Mouse (Mus musculus) heart, postnatal 0 days (tissue): Measurements from ENCODE around the gene Plxna1. TPM values are rescaled to one million over a fixed set of nuclear protein-coding genes. Genes with fewer than 3 reads are reported as not detected.

Experiments used
- ATAC-seq: fragments of 200-750 bp; cut with Nextera tagmentation; 2 replicates; pipeline ENCODE4 v1.8.0; 2017; ENCODE audit warnings: low read depth, moderate number of reproducible peaks, moderate library complexity; ENCODE audit not compliant: insufficient read depth
- DNase-seq: peaks from one replicate; pipeline ENCODE4 v3.0.0-alpha.2; 2016; ENCODE audit warnings: low spot score
- H3K27ac ChIP-seq: fragments of 300-500 bp; sonication (generic); 2 replicates; pipeline ENCODE4 v1.5.1; 2014; ENCODE audit warnings: low read depth, mild to moderate bottlenecking
- H3K27me3 ChIP-seq: fragments of 300-500 bp; sonication (generic); 2 replicates; pipeline ENCODE4 v1.6.1; 2014; ENCODE audit warnings: low read length, mixed read lengths; ENCODE audit not compliant: control insufficient read depth, insufficient read depth
- H3K36me3 ChIP-seq: fragments of 300-500 bp; sonication (generic); replicated peaks from 2 replicates; pipeline ENCODE4 v1.6.1; 2014; ENCODE audit warnings: low read length, mixed read lengths; ENCODE audit not compliant: control insufficient read depth, insufficient read depth
- H3K4me1 ChIP-seq: fragments of 300-500 bp; sonication (generic); 2 replicates; pipeline ENCODE4 v1.6.1; 2014; ENCODE audit warnings: antibody characterized with exemption; ENCODE audit not compliant: control insufficient read depth, insufficient read depth
- H3K4me2 ChIP-seq: fragments of 300-500 bp; sonication (generic); 2 replicates; pipeline ENCODE4 v1.6.1; 2014; ENCODE audit warnings: low read depth, mild to moderate bottlenecking, low read length, moderate library complexity
- H3K4me3 ChIP-seq: fragments of 300-500 bp; sonication (generic); 2 replicates; pipeline ENCODE4 v1.5.1; 2014; ENCODE audit warnings: low read depth, low read length
- H3K9ac ChIP-seq: fragments of 300-500 bp; sonication (generic); replicated peaks from 2 replicates; pipeline ENCODE4 v1.6.1; 2014; ENCODE audit warnings: low read depth, low read length, mixed read lengths
- H3K9me3 ChIP-seq: fragments of 300-500 bp; sonication (generic); replicated peaks from 2 replicates; pipeline ENCODE4 v1.6.1; 2016; ENCODE audit warnings: low read length; ENCODE audit not compliant: control insufficient read depth
- CTCF ChIP-seq: IDR thresholded peaks from 2 replicates; pipeline ENCODE4 v1.5.1; 2016; ENCODE audit warnings: antibody characterized with exemption, control low read depth, low read depth
- EP300 ChIP-seq: IDR thresholded peaks from 2 replicates; pipeline ENCODE4 v1.6.1; 2016; ENCODE audit warnings: antibody characterized with exemption, low read depth
- WGBS: fragments of 180-500 bp; shearing (Covaris S2); extraction: QIAGEN DNeasy Blood & Tissue Kit; methylation state at CpG from one replicate; pipeline ENCODE4 v1.1.7; 2014; 5-methylcytosine and 5-hydroxymethylcytosine counted together
- polyA plus RNA-seq: library from polyadenylated mRNA; unstranded; fragments of >200 nt; fragmentation: Nextera tagmentation; extraction: Ambion mirVana; gene quantifications from 2 replicates; pipeline ENCODE4 v1.2.1, GENCODE M21; 2015
- total RNA-seq: library from RNA; depleted of rRNA; stranded (reverse); fragments of >200 nt; gene quantifications from 2 replicates; pipeline ENCODE4 v1.2.3, GENCODE M21; 2014; ENCODE audit warnings: low replicate concordance

The Plxna1 gene
- total and polyA plus RNA-seq, 2 experiments from 2014 or later: 8.1 to 30.4 TPM

DNA sequence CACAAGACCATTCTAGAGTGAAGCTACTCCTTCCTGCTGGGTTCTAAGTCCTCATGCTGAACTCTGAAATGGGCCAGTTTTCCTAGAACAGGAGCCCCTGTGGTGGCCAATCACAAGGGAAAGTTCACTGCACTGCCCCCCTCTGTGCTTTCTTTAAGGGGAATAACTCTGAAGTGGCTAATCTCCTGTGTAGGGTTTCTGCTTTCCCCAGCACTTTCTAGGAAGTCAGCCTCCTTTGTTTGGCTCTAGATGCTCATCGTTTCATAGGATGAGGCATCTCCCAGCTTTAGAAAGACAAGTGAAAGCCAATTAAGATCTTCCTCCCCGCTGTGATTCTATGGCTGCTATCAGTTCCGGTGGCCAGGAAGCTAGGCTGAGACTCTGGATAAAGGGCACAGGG, 18.3 kb upstream of the Plxna1 start:
- Histone ChIP-seq H3K27me3 (no peaks in the 10 kb centered on the region), H3K9ac (no peak overlapping the region), H3K4me2 (no peak overlapping the region), H3K36me3 (no peaks in the 10 kb centered on the region), H3K4me3 (no peak overlapping the region), H3K4me1 (peaks cover 7% of the 10 kb centered on the region), H3K27ac (no peak overlapping the region), H3K9me3 (no peaks in the 10 kb centered on the region)
- ATAC-seq (no peak), DNase-seq (no peak)
- 41% methylated on average over 3 of the region's 3 CpGs for WGBS
- no peak for TF ChIP-seq CTCF
- TF ChIP-seq EP300: no peak

DNA sequence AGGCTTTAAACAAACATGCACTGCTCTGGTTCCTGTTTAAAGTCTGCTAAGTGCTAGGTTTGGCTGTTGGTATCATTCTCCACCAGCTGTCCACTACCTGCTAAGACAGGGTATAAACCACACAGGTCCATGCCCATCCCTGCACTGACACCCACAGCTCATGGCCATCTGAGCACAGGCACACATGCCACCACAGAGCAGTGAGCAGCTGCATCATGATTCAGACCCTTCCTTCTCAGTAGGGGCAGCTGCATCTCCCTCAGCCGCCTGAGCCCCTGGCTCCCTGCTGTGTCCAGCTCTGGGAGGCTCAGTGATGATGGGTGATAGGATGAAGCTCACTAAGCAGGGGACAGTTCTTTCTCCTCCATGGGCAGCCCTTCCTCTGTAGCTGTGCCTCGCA, 15.8 kb upstream of the Plxna1 start:
- Histone ChIP-seq H3K4me1 (no peaks in the 10 kb centered on the region), H3K27me3 (no peaks in the 10 kb centered on the region), H3K9ac (no peak overlapping the region), H3K4me2 (no peak overlapping the region), H3K27ac (no peak overlapping the region), H3K36me3 (no peaks in the 10 kb centered on the region), H3K9me3 (no peaks in the 10 kb centered on the region), H3K4me3 (no peak overlapping the region)
- no peak for DNase-seq
- TF ChIP-seq CTCF (no peak), EP300 (no peak)
- WGBS: 81% methylated on average over 2 of the region's 2 CpGs
- no peak for ATAC-seq

DNA sequence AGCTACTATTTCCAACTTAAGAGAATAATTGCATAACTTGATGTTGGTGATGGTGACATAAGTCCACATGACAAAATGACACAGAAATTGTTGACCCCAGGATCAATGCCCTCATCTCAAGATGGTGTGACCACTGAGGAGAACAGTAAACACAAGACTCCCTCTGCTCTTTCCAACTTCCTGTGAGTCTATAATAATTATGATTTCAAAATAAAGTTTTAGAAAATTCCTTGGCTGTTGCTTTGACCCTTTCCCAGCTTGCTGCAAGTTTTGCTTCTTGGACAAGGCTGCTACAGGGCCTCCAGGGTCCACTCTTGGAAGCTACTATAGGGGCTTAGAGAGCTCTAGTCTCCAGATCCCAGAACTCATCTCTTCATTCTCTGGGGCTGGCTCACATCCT, 6.4 kb upstream of the Plxna1 start:
- Histone ChIP-seq H3K9ac (no peak overlapping the region), H3K27me3 (0 out of 2 replicates have a peak, but pooled peaks cover under 1% of the 10 kb centered on the region), H3K36me3 (no peaks in the 10 kb centered on the region), H3K9me3 (no peaks in the 10 kb centered on the region), H3K4me2 (no peak overlapping the region), H3K27ac (no peak overlapping the region), H3K4me1 (no peaks in the 10 kb centered on the region), H3K4me3 (no peak overlapping the region)
- ATAC-seq (no peak), DNase-seq (no peak)
- TF ChIP-seq EP300: no peak
- no peak for TF ChIP-seq CTCF

DNA sequence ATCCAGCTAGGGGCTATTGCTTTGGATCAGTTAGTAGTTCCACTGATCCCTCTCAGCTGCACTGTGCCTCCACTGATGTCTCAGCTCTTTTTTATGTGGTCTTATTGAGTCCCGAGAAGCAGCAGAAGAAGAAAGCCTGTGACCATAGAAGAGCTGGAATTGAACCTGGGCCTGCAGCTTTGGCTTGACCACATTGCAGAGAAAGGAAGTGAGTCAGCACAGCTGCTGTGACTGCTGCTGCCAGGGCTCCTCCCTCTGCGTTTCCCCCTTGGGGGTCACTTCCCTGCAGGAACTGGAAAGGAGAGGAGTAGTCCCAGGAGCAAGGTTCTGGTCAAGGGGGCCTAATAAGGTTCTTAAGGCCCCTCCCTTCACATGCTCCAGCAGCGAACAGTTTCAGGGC, 1.9 kb upstream of the Plxna1 start:
- H3K27ac ChIP-seq: no peak overlapping the region
- ATAC-seq: no peak
- 0 out of 2 replicates have a peak, but pooled peaks cover 8% of the 10 kb centered on the region for H3K27me3 ChIP-seq
- WGBS: 60% methylated on average over 3 of the region's 3 CpGs
- no peaks in the 10 kb centered on the region for H3K9me3 ChIP-seq
- H3K4me2 ChIP-seq: no peak overlapping the region
- H3K36me3 ChIP-seq: no peaks in the 10 kb centered on the region
- TF ChIP-seq CTCF (no peak), EP300 (no peak)
- DNase-seq: no peak
- no peak overlapping the region for H3K4me3 ChIP-seq
- peaks cover 18% of the 10 kb centered on the region for H3K4me1 ChIP-seq
- no peak overlapping the region for H3K9ac ChIP-seq

DNA sequence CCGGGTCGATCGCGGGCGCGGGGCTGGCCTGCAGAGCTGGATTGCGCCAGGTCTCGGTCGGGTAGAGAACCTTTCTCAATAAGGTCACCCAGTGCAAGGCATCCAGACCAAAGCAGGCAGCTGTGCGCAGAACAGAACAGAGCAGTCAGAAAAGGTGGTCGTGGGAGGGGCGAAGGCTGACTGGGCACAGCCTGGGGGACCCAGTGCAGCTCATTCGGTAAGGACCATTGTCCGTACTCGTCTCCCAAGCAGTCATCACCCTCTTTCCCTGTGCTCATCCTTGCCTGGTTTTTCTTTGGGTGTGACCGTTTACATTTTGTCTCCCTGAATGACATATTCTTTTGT, 659 bp upstream of the Plxna1 start:
- DNase-seq (no peak), ATAC-seq (no peak)
- peaks cover 21% of the 10 kb centered on the region for H3K4me1 ChIP-seq

DNA sequence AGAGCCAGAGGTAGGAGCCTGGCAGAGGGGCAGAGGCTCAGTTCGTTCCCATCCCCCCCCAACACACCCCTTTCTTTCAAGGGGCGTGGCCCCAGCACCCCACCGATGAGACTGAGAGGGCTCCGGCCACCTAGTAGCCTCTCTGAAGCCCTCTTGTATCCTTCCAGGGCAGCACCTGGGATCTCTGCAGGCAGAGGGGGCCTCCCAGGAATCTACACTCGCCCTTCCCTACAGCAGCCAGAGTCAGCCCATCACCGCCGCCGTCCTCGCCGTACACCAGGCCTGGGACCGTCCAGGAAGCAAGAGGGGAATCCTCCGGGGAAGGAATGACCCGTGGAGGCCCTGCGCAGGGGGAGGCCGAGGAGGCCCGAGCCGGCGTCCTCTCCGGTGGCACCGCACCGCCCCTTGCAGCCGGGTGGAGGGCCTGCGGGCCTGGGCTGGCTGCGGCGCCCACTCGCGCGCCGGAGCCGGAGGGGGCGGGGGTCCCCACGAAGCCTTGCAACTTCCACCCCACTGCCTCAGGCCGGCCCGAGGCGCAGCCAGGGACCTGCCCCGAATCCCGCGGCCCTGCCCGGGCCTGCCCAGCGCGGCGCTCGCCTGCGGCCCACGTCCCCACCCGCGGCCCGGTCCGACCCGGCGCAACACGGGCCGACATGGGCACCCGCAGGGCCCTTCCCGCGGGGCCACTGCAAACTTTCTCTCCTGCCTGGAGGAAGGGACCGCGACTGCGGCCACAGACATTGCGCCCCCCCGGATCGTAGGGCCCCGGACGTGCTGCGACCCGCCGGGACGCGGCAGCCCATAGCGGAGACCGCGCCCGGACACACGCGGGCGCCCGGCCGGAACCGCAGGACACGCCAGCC, 771 bp downstream of the Plxna1 start:
- H3K9me3 ChIP-seq: no peaks in the 10 kb centered on the region
- H3K36me3 ChIP-seq: peaks cover 4% of the 10 kb centered on the region; the same call in 1 of the 2 replicates
- H3K4me2 ChIP-seq: peak overlapping the region; percentile 88
- peak overlapping the region; percentile 69 for H3K27ac ChIP-seq
- under 1% methylated on average over 72 of the region's 80 CpGs for WGBS
- peaks cover 21% of the 10 kb centered on the region for H3K4me1 ChIP-seq
- ATAC-seq (peak; percentile 45), DNase-seq (peak; percentile 50)
- peak overlapping the region; percentile 89 for H3K9ac ChIP-seq
- TF ChIP-seq CTCF (no peak), EP300 (no peak)
- peak overlapping the region; percentile 86 for H3K4me3 ChIP-seq
- H3K27me3 ChIP-seq: 0 out of 2 replicates have a peak, but pooled peaks cover 8% of the 10 kb centered on the region

More for the DNA sequence above, 659 bp upstream of the Plxna1 start:
- Histone ChIP-seq H3K27ac (no peak overlapping the region), H3K27me3 (0 out of 2 replicates have a peak, but pooled peaks cover 8% of the 10 kb centered on the region), H3K36me3 (no peaks in the 10 kb centered on the region), H3K9me3 (no peaks in the 10 kb centered on the region), H3K4me3 (peak overlapping the region; percentile 35), H3K9ac (no peak overlapping the region), H3K4me2 (peak overlapping the region; percentile 88)
- TF ChIP-seq EP300: no peak
- no peak for TF ChIP-seq CTCF
- WGBS: 11% methylated on average over 16 of the region's 16 CpGs
